Mouse (Mus musculus) limb, embryonic 15.5 days (tissue): ENCODE measurements around the gene Phgr1. TPM values are rescaled to one million over a fixed set of nuclear protein-coding genes. Genes with fewer than 3 reads are reported as not detected.

Experiments used
- ATAC-seq: fragments of 200-750 bp; cut with Nextera tagmentation; 2 replicates; pipeline ENCODE4 v1.8.0; 2017; ENCODE audit warnings: low read depth, moderate TSS enrichment; ENCODE audit not compliant: insufficient number of reproducible peaks, low FRiP score, low TSS enrichment
- H3K27ac ChIP-seq: fragments of 300-500 bp; sonication (generic); 2 replicates; pipeline ENCODE4 v1.5.1; 2015; ENCODE audit warnings: moderate library complexity, mild to moderate bottlenecking, inconsistent platforms
- H3K27me3 ChIP-seq: fragments of 300-500 bp; sonication (generic); 2 replicates; pipeline ENCODE4 v1.6.1; 2015; ENCODE audit warnings: inconsistent platforms
- H3K36me3 ChIP-seq: fragments of 300-500 bp; sonication (generic); 2 replicates; pipeline ENCODE4 v1.6.1; 2015; ENCODE audit warnings: inconsistent platforms
- H3K4me1 ChIP-seq: fragments of 300-500 bp; sonication (generic); 2 replicates; pipeline ENCODE4 v1.6.1; 2015; ENCODE audit warnings: inconsistent platforms
- H3K4me2 ChIP-seq: fragments of 300-500 bp; sonication (generic); 2 replicates; pipeline ENCODE4 v1.6.1; 2015; ENCODE audit warnings: mild to moderate bottlenecking, inconsistent platforms
- H3K4me3 ChIP-seq: fragments of 300-500 bp; sonication (generic); 2 replicates; pipeline ENCODE4 v1.5.1; 2015; ENCODE audit warnings: mild to moderate bottlenecking, inconsistent platforms
- H3K9ac ChIP-seq: fragments of 300-500 bp; sonication (generic); 2 replicates; pipeline ENCODE4 v1.6.1; 2015; ENCODE audit warnings: inconsistent platforms
- H3K9me3 ChIP-seq: fragments of 300-500 bp; sonication (generic); 2 replicates; pipeline ENCODE4 v1.6.1; 2016; ENCODE audit warnings: inconsistent platforms
- WGBS: fragments of 180-500 bp; shearing (Covaris S2); methylation state at CpG from one replicate; pipeline ENCODE4 v1.1.7; 2015; 5-methylcytosine and 5-hydroxymethylcytosine counted together
- polyA plus RNA-seq: library from polyadenylated mRNA; unstranded; fragments of >200 nt; fragmentation: Nextera tagmentation; extraction: Ambion mirVana; gene quantifications from 2 replicates; pipeline ENCODE4 v1.2.1, GENCODE M21; 2015

Phgr1 gene
- polyA plus RNA-seq, 1 experiment from 2014 or later = 2.7 TPM

- H3K4me3 ChIP-seq = no peak overlapping the region
- H3K36me3 ChIP-seq = no peaks in the 10 kb centered on the region
- no peak overlapping the region for H3K4me2 ChIP-seq
- no peak overlapping the region for H3K27ac ChIP-seq
- H3K9me3 ChIP-seq = no peaks in the 10 kb centered on the region
- H3K4me1 ChIP-seq = peaks cover 40% of the 10 kb centered on the region
- no peak for ATAC-seq
- no peaks in the 10 kb centered on the region for H3K27me3 ChIP-seq
- H3K9ac ChIP-seq = no peak overlapping the region
- whole genome bisulfite sequencing = 70% methylated on average over 4 of the region's 4 CpGs
Measured at GRCm38 (mm10) chr2:118752792-118753108, 19.8 kb upstream of the Phgr1 start.

- Histone ChIP-seq H3K27ac (no peak overlapping the region), H3K4me2 (no peak overlapping the region), H3K36me3 (no peaks in the 10 kb centered on the region), H3K9me3 (no peaks in the 10 kb centered on the region), H3K9ac (no peak overlapping the region), H3K27me3 (peaks cover 3% of the 10 kb centered on the region; the same call in 1 of the 2 replicates), H3K4me3 (no peak overlapping the region), H3K4me1 (peaks cover 32% of the 10 kb centered on the region)
- ATAC-seq = no peak
- WGBS = 91% methylated on average over 5 of the region's 5 CpGs
Measured at GRCm38 (mm10) chr2:118754143-118754542, 18.4 kb upstream of the Phgr1 start.

GRCm38 (mm10) chr2:118755407-118755806 lies 17.2 kb upstream of the Phgr1 start:
- peaks cover 27% of the 10 kb centered on the region for H3K4me1 ChIP-seq
- WGBS = 76% methylated on average over 6 of the region's 6 CpGs

GRCm38 (mm10) chr2:118756103-118756502 lies 16.5 kb upstream of the Phgr1 start:
- WGBS = 80% methylated on average over 4 of the region's 4 CpGs
- H3K4me2 ChIP-seq = no peak overlapping the region
- no peak overlapping the region for H3K27ac ChIP-seq
- peaks cover 32% of the 10 kb centered on the region for H3K4me1 ChIP-seq
- no peaks in the 10 kb centered on the region for H3K9me3 ChIP-seq
- no peak overlapping the region for H3K9ac ChIP-seq
- no peak for ATAC-seq
- no peaks in the 10 kb centered on the region for H3K36me3 ChIP-seq
- no peak overlapping the region for H3K4me3 ChIP-seq
- peaks cover 8% of the 10 kb centered on the region; the same call in 1 of the 2 replicates for H3K27me3 ChIP-seq

More at GRCm38 (mm10) chr2:118755407-118755806, 17.2 kb upstream of the Phgr1 start:
- H3K4me2 ChIP-seq = no peak overlapping the region
- H3K4me3 ChIP-seq = no peak overlapping the region
- peaks cover 8% of the 10 kb centered on the region; the same call in 1 of the 2 replicates for H3K27me3 ChIP-seq
- ATAC-seq = no peak
- H3K9ac ChIP-seq = no peak overlapping the region
- H3K27ac ChIP-seq = no peak overlapping the region
- no peaks in the 10 kb centered on the region for H3K36me3 ChIP-seq
- H3K9me3 ChIP-seq = no peaks in the 10 kb centered on the region

GRCm38 (mm10) chr2:118759828-118760227 lies 12.7 kb upstream of the Phgr1 start:
- Histone ChIP-seq H3K27me3 (peaks cover 8% of the 10 kb centered on the region; the same call in 1 of the 2 replicates), H3K4me3 (no peak overlapping the region), H3K4me2 (no peak overlapping the region), H3K36me3 (no peaks in the 10 kb centered on the region), H3K9ac (no peak overlapping the region), H3K4me1 (peaks cover 52% of the 10 kb centered on the region), H3K9me3 (no peaks in the 10 kb centered on the region), H3K27ac (no peak overlapping the region)
- ATAC-seq = no peak
- 12% methylated on average over 8 of the region's 8 CpGs for WGBS

- Histone ChIP-seq H3K27ac (no peak overlapping the region), H3K4me1 (peaks cover 52% of the 10 kb centered on the region), H3K4me3 (no peak overlapping the region), H3K36me3 (no peaks in the 10 kb centered on the region), H3K9me3 (no peaks in the 10 kb centered on the region), H3K27me3 (peaks cover 8% of the 10 kb centered on the region; the same call in 1 of the 2 replicates), H3K4me2 (no peak overlapping the region), H3K9ac (no peak overlapping the region)
- ATAC-seq = no peak
- 84% methylated on average over 11 of the region's 11 CpGs for WGBS
Measured at GRCm38 (mm10) chr2:118760311-118761025, 12.1 kb upstream of the Phgr1 start.

GRCm38 (mm10) chr2:118761358-118761757 lies 11.2 kb upstream of the Phgr1 start:
- H3K36me3 ChIP-seq = no peaks in the 10 kb centered on the region
- peaks cover 8% of the 10 kb centered on the region; the same call in 1 of the 2 replicates for H3K27me3 ChIP-seq
- H3K4me2 ChIP-seq = no peak overlapping the region
- H3K9ac ChIP-seq = no peak overlapping the region
- H3K9me3 ChIP-seq = no peaks in the 10 kb centered on the region
- H3K27ac ChIP-seq = peak overlapping the region; percentile 84; the same call in 1 of the 2 replicates
- H3K4me3 ChIP-seq = no peak overlapping the region
- 74% methylated on average over 12 of the region's 12 CpGs for WGBS
- no peak for ATAC-seq
- peaks cover 48% of the 10 kb centered on the region for H3K4me1 ChIP-seq

GRCm38 (mm10) chr2:118761906-118762783 lies 10.4 kb upstream of the Phgr1 start, which contains the start of gene Ccdc9b:
Gene Ccdc9b, minus strand, starts transcription at chr2:118762661.
- H3K9me3 ChIP-seq = no peaks in the 10 kb centered on the region
- H3K36me3 ChIP-seq = no peaks in the 10 kb centered on the region
- H3K27me3 ChIP-seq = peaks cover 8% of the 10 kb centered on the region; the same call in 1 of the 2 replicates
- peak within 1 kb of the TSS; percentile 84 for H3K27ac ChIP-seq
- ATAC-seq = peak; percentile 49
- H3K4me1 ChIP-seq = peaks cover 46% of the 10 kb centered on the region
- WGBS = 9% methylated on average over 29 of the region's 29 CpGs
- H3K4me3 ChIP-seq = peak within 1 kb of the TSS; percentile 23
- peak within 1 kb of the TSS; percentile 38 for H3K4me2 ChIP-seq
- H3K9ac ChIP-seq = 0 out of 2 replicates have a peak within 1 kb of the TSS, but pooled peaks have one; percentile 18

- peak overlapping the region; percentile 23 for H3K4me3 ChIP-seq
- peaks cover 45% of the 10 kb centered on the region for H3K4me1 ChIP-seq
- no peak for ATAC-seq
- H3K27me3 ChIP-seq = peaks cover 8% of the 10 kb centered on the region; the same call in 1 of the 2 replicates
- no peaks in the 10 kb centered on the region for H3K9me3 ChIP-seq
- 0 out of 2 replicates have a peak overlapping the region, but pooled peaks have one; percentile 18 for H3K9ac ChIP-seq
- peak overlapping the region; percentile 38 for H3K4me2 ChIP-seq
- 16% methylated on average over 10 of the region's 10 CpGs for WGBS
- peak overlapping the region; percentile 84 for H3K27ac ChIP-seq
- no peaks in the 10 kb centered on the region for H3K36me3 ChIP-seq
Measured at GRCm38 (mm10) chr2:118762784-118763148, 9.8 kb upstream of the Phgr1 start.

GRCm38 (mm10) chr2:118763469-118763868 lies 9.1 kb upstream of the Phgr1 start:
- ATAC-seq = no peak
- Histone ChIP-seq H3K27me3 (peaks cover 8% of the 10 kb centered on the region; the same call in 1 of the 2 replicates), H3K4me2 (no peak overlapping the region), H3K36me3 (no peaks in the 10 kb centered on the region), H3K4me1 (peaks cover 45% of the 10 kb centered on the region), H3K9me3 (no peaks in the 10 kb centered on the region), H3K9ac (no peak overlapping the region), H3K27ac (0 out of 2 replicates have a peak overlapping the region, but pooled peaks have one; percentile 84), H3K4me3 (no peak overlapping the region)
- WGBS = 74% methylated on average over 7 of the region's 7 CpGs

- Histone ChIP-seq H3K27me3 (peaks cover 3% of the 10 kb centered on the region; the same call in 1 of the 2 replicates), H3K4me2 (no peak overlapping the region), H3K9ac (no peak overlapping the region), H3K4me3 (no peak overlapping the region), H3K36me3 (no peaks in the 10 kb centered on the region), H3K27ac (no peak overlapping the region), H3K9me3 (no peaks in the 10 kb centered on the region), H3K4me1 (peaks cover 43% of the 10 kb centered on the region)
- no peak for ATAC-seq
- WGBS = 22% methylated on average over 11 of the region's 11 CpGs
Measured at GRCm38 (mm10) chr2:118764094-118764831, 8.3 kb upstream of the Phgr1 start.
